Mouse (Mus musculus) induced T-regulatory cell, adult 2 months (primary cell): ENCODE data around the gene 4931440F15Rik.
"Not testable (repeated sequence)": the region's sequence is repeated elsewhere in the genome, so short reads cannot be mapped to it uniquely, and the experiment has no call there.

Experiments used
- DNase-seq: peaks from one replicate; pipeline ENCODE4 v3.0.0-alpha.2; 2012; ENCODE audit warnings: low read depth

4931440F15Rik gene

DNA sequence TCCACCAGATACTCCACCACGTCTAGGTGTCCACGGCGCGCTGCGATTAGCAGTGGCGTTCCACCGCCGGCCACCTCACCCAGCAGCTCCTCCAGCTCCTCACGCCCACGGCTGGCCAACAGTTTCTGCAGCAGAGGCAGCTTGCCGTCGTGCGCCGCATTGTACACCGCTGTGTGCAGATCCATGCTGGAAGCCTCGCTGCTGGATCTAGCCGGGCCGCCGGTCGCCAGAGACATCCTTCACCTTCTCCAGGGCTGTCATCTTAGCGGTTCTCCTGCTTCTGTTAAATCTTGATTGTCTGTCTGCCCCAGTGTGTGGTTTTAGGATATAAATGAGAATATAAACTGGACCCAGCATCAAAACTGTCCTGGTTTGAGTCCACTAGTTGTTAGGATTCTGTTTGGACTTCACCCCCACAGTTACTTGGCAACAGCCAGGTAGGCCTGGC is at the start of gene 4931440F15Rik:
Gene 4931440F15Rik (minus strand): TSS at position 398 of the 448 bp plus-strand sequence.
- not testable (repeated sequence) for DNase-seq

- DNase-seq = not testable (repeated sequence)
Observed at GRCm38 (mm10) chr11:29874781-29875180, 49.3 kb upstream of the 4931440F15Rik start.

DNA sequence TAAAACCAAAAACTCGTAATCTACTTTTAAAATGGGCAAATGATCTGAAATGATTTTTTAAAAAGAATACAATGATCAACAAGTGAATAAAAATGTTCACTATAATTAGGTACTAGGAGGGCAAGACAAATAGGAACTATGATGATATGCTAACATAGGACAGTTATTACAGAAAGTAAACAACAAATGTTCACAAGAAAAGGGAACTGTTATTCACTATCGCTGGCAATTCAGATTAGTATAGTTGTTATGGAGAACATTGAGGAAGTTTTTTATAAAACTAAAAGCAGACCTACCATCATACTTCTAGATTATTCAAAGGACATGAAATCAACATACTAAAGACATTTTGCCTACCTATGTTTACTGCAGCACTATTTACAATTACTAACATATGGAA is 44.7 kb upstream of the 4931440F15Rik start:
- no peak for DNase-seq

GRCm38 (mm10) chr11:29864269-29864668 is 38.8 kb upstream of the 4931440F15Rik start:
- no peak for DNase-seq

DNA sequence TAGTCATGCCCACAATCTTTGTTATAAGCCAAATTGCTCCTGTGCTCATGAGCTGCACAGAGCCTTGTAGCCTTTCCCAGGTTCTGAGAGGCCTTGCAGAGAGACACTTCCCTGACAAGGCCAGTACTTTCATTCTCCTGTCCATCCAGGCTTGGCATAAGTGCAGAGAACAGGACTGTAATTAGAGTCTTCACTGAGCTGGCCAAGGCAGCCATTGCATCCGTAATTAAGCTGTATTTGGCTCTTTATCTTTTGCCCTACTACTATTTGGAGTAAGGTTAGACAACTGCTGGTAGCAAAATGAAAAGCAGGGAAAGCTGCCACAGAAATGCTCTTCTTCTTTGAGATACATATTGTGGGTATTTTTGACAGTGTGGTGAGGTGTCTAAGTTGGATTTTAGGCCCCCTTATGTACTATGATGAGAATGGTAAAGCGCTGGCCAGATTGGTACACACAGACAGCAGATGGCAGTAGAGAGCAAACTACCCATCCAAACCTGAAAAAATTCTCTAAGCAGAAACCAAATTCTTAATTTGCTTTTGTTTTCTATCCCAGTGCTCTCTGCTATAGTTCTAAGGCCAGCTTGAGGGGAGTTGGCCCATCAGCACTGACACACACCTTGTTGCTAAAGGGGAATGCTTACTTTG is 36.4 kb upstream of the 4931440F15Rik start:
- peak; percentile 56 for DNase-seq

- no peak for DNase-seq
Observed at GRCm38 (mm10) chr11:29861040-29861439, 35.6 kb upstream of the 4931440F15Rik start.

DNA sequence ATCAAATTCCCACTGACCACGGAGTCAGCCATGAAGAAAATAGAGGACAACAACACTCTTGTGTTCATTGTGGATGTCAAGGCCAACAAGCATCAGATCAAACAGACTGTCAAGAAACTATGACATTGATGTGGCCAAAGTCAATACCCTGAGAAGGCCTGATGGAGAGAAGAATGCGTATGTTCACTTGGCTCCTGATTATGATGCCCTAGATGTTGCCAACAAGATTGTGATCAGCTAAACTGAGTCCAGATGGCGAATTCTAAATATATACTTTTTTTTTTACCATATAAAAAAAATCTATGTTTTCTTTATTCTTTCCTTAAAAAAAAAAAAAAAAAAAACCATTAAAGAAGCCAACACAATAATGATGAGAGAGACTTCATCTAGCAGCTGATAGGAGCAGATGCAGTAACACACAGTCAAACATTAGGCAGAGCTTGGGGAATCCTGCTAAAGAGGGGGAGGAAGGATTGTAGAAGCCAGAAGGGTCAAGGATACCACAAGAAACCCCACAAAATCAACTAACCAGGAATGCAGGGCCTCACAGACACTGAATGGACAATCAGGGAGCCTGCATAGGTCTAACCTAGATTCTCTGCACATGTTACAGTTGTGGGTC is 15.2 kb upstream of the 4931440F15Rik start:
- no peak for DNase-seq

DNA sequence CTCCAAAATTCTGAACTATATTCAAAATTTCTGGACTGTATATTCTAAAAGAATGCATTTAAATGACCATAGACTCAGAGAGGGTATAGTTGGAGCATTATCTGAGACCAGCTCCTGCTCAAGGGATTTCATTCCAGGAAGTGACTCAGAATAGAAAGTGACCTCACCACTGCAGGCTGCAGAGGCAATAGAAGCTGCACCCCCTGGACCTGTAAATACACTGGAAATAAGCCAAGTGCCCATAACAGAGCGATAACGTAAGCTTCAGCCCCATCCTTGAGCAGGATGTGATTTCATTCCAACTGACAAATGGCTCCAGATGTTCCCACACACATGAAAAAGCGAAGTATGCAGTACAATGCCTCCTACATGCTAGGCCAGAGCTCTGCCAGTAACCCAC is 14.3 kb upstream of the 4931440F15Rik start:
- no peak for DNase-seq

GRCm38 (mm10) chr11:29837066-29837465 is 11.6 kb upstream of the 4931440F15Rik start:
- DNase-seq = no peak

DNA sequence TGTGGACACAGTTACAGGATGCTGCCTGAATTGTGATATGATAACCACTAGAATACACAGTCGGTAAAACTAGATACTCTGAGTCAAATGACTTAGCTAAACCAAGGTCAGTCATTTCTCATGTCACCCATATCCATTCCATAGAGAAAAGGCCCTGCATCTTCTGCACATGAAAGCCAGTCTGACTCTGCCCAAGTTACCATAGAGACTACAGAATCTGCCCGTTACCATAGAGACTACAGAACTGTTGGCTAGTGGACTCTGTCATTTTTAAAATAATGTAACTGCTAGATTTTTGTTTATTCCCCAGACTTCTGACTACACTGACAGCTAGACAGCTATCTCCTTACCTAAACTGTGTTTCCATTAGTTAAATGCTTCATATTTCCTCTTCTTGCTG is 2.3 kb upstream of the 4931440F15Rik start:
- DNase-seq = no peak

- DNase-seq = no peak
Observed at GRCm38 (mm10) chr11:29826001-29826400, 533 bp upstream of the 4931440F15Rik start.

GRCm38 (mm10) chr11:29824474-29825270 is 796 bp downstream of the 4931440F15Rik start:
- not testable (repeated sequence) for DNase-seq

- DNase-seq = no peak
Observed at GRCm38 (mm10) chr11:29823141-29823540, 2.3 kb downstream of the 4931440F15Rik start.

DNA sequence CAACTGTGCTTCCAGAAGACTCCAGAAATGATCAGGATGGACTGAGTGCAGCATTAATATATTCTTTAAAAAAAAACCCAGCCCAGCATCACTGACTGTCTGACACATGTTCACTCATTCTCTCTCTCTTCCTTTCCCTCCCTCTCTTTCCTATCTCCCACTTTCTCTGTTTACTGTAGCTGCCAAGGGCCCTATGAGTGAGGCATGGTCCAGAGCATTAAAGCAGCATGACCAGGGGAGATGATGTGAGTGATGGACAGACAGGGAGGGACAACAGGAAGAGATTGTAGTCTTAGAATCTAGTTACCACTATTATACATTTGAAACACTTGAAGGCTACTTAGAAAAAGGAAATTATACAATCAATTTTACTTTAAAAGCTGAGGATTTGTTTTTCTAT is 9.8 kb downstream of the 4931440F15Rik start:
- no peak for DNase-seq

GRCm38 (mm10) chr11:29815261-29815660 is 10.2 kb downstream of the 4931440F15Rik start:
- DNase-seq = no peak

DNA sequence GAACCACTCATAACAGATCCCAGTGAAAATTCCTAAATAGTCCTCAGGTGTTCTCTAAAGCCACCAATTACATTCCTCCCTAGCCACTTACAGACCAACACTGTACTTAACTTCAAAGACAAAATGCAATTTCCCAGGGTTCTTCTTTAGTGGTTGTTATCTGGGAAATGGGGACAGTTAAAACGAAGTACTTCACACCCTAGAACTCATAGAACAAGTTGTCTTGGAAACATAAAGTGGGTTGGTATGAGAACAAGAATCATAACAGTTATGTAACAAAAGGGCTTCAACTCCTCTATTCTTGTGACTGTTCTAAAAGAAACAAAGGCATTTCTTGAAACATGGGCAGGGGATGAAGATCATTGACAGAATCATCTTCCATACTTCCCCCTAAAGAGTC is 12.2 kb downstream of the 4931440F15Rik start:
- no peak for DNase-seq

GRCm38 (mm10) chr11:29812475-29812874 is 13.0 kb downstream of the 4931440F15Rik start:
- DNase-seq = no peak

GRCm38 (mm10) chr11:29810324-29810723 is 15.1 kb downstream of the 4931440F15Rik start:
- no peak for DNase-seq

- DNase-seq = no peak
Observed at GRCm38 (mm10) chr11:29808981-29809589, 16.4 kb downstream of the 4931440F15Rik start.

DNA sequence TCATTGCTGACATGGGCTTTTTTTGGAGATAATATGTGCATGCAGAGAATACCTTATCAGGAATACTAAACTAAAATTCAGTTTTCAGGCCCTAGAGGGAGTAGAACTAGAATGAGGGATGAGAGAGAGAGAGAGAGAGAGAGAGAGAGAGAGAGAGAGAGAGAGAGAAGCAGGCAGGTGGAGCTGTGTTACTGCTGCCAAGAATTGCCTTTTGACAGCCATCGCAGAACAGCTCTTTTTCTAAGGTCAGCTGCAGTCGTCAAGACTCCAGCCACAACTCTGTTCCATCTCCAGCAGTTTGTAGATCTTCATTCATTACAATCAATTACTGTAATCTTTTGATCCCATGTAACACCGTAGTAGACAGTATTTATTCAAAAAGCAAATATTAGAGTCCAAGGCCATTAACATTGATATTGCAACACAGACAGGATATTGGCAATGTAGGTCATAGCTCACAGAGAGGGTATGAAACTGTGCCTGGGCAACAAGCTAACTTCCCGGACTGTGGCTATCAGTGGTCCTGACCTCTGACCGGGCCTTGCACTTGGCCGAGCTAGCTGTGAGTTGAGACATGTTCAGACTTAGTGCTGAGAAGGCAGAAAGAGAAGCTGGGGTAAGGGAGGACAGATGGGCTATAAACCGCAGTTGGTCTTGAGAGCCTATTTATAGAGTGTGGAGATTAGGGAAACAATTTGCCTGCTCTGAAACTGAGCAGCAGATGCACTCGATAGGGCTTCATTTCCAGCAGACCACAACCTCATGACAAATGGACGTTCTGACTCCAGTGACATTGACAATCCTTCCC is 17.1 kb downstream of the 4931440F15Rik start:
- DNase-seq = no peak

DNA sequence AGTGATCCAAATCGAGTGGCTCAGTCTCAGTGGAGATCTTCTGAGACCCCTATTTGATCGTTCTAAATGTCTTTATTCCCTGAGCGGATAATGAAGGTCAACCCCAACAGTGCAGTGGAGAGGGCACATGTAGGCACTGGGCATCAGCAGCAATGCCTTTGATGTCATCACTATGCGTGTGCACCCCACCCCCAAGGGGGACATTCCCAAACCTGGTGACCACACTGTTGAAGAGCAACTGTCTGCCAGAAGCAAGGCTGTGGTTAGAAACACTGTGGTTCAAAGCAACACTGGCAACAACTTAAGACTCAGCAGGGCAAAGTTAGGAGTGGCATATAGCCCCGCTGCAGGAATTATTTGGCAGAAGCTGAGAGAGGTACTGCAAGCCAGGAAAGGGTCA is 18.1 kb downstream of the 4931440F15Rik start:
- no peak for DNase-seq
